Mouse (Mus musculus) hindbrain, embryonic 13.5 days (tissue): ENCODE measurements around the gene Nckap1. TPM values are rescaled to one million over a fixed set of nuclear protein-coding genes. Genes with fewer than 3 reads are reported as not detected.
"Not testable (repeated sequence)": the region's sequence is repeated elsewhere in the genome, so short reads cannot be mapped to it uniquely, and the experiment has no call there.

Experiments
- ATAC-seq: fragments of 200-750 bp; cut with Nextera tagmentation; 2 replicates; pipeline ENCODE4 v1.8.0; 2017; ENCODE audit warnings: moderate TSS enrichment; ENCODE audit not compliant: low FRiP score
- H3K27ac ChIP-seq: fragments of 300-500 bp; sonication (generic); 2 replicates; pipeline ENCODE4 v1.5.1; 2015; ENCODE audit warnings: inconsistent platforms, mild to moderate bottlenecking, moderate library complexity
- H3K27me3 ChIP-seq: fragments of 300-500 bp; sonication (generic); 2 replicates; pipeline ENCODE4 v1.6.1; 2015; ENCODE audit warnings: mild to moderate bottlenecking, inconsistent platforms
- H3K36me3 ChIP-seq: fragments of 300-500 bp; sonication (generic); 2 replicates; pipeline ENCODE4 v1.6.1; 2015; ENCODE audit warnings: mild to moderate bottlenecking, inconsistent platforms
- H3K4me1 ChIP-seq: fragments of 300-500 bp; sonication (generic); replicated peaks from 2 replicates; pipeline ENCODE4 v1.6.1; 2015; ENCODE audit warnings: inconsistent platforms
- H3K4me2 ChIP-seq: fragments of 300-500 bp; sonication (generic); 2 replicates; pipeline ENCODE4 v1.6.1; 2015; ENCODE audit warnings: inconsistent platforms, mild to moderate bottlenecking, moderate library complexity
- H3K4me3 ChIP-seq: fragments of 300-500 bp; sonication (generic); 2 replicates; pipeline ENCODE4 v1.5.1; 2015; ENCODE audit warnings: mild to moderate bottlenecking, inconsistent platforms
- H3K9ac ChIP-seq: fragments of 300-500 bp; sonication (generic); 2 replicates; pipeline ENCODE4 v1.6.1; 2015; ENCODE audit warnings: mild to moderate bottlenecking, inconsistent platforms
- H3K9me3 ChIP-seq: fragments of 300-500 bp; sonication (generic); 2 replicates; pipeline ENCODE4 v1.6.1; 2016; ENCODE audit warnings: inconsistent platforms
- WGBS: fragments of 180-500 bp; shearing (Covaris S2); methylation state at CpG from one replicate; pipeline ENCODE4 v1.1.7; 2015; 5-methylcytosine and 5-hydroxymethylcytosine counted together
- polyA plus RNA-seq: library from polyadenylated mRNA; unstranded; fragments of >200 nt; fragmentation: Nextera tagmentation; extraction: Ambion mirVana; gene quantifications from 2 replicates; pipeline ENCODE4 v1.2.1, GENCODE M21; 2015

Gene Nckap1
- polyA plus RNA-seq, 1 experiment from 2014 or later = 83.8 TPM

DNA sequence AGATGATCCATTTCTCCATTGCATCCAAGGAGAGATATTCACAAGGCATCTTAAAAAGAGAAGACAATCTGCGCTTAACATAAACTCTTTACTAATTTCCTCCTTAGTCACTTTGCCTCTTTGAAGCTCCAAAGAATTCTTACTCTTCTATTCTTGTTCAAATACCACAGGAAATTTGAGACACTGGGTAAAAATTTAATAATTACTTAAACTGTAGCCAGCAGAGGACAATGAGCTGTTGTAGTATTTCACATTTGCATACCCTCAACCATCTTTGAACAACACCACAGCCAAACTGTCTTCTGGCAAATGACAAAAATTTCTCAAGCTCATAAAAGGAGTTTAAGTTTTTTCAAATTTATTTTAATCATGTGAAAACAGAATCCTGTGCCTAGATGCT is 33.3 kb downstream of the Nckap1 start:
- Histone ChIP-seq H3K9ac (no peak overlapping the region), H3K4me1 (no peaks in the 10 kb centered on the region), H3K27me3 (no peaks in the 10 kb centered on the region), H3K4me2 (no peak overlapping the region), H3K36me3 (peaks cover 79% of the 10 kb centered on the region), H3K9me3 (no peaks in the 10 kb centered on the region), H3K4me3 (no peak overlapping the region), H3K27ac (no peak overlapping the region)
- 97% methylated on average over 1 of the region's 1 CpGs for WGBS
- no peak for ATAC-seq

DNA sequence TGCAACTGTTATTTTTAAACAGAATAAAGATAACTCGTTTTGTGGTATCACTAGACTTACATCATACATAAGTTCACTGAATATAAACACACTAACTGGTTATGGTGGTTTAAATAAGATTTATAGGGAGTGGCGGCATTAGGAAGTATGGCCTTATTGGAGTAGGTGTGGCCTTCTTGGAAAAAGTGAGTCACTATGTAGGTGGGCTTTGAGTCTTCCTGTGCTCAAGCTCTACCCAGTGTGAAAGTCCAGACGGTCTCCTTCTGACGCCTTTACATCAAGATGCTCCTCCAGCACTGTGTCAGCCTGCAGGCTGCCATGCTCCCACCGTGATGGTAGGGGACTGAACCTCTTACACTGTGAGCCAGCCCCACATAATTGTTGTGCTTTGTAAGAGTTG is 38.4 kb downstream of the Nckap1 start:
- 91% methylated on average over 5 of the region's 5 CpGs for WGBS
- Histone ChIP-seq H3K4me1 (no peaks in the 10 kb centered on the region), H3K9ac (no peak overlapping the region), H3K27ac (no peak overlapping the region), H3K4me3 (no peak overlapping the region), H3K4me2 (no peak overlapping the region), H3K9me3 (no peaks in the 10 kb centered on the region), H3K36me3 (peaks cover 61% of the 10 kb centered on the region), H3K27me3 (no peaks in the 10 kb centered on the region)
- ATAC-seq = no peak

DNA sequence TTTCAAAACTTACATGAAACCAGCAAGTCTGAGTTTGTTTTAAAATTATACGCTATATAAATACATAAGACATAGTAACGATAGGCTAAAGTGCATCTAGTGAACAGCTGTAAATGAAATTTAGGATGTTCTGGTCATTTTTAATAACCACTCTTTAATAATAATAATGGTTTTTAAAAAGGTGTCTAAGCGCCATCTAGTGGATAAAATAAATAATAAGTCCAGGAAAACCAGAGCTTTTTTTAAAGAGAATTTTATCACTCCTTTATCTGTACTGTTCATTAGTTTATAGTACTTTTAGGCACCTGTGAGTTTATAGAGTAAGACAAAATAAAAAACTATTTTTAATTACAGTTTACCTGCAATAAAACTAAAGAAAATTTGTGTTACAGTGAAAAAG is 44.0 kb downstream of the Nckap1 start:
- Histone ChIP-seq H3K9ac (no peak overlapping the region), H3K27me3 (no peaks in the 10 kb centered on the region), H3K27ac (no peak overlapping the region), H3K36me3 (peaks cover 56% of the 10 kb centered on the region), H3K4me2 (no peak overlapping the region), H3K4me3 (no peak overlapping the region), H3K9me3 (no peaks in the 10 kb centered on the region), H3K4me1 (no peaks in the 10 kb centered on the region)
- ATAC-seq = no peak
- WGBS = 66% methylated on average over 3 of the region's 3 CpGs

DNA sequence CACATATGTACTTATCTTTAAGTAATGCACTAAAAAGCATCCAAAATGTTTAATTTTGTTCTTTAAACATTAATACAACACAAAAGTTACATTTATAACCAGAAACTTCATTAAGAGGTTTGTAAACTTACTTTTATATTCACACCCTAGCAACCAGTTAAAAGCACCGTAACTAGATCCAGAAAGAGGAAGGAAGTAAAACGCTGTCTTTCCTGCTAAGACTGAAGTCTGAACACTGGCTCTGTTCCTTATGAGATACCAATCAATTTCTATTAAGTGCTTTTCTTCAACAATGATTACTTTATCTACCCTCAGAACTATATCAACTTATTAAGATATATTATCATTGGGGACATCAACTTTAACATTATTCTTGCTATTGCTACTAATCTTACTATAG is 44.6 kb downstream of the Nckap1 start:
- no peak for ATAC-seq
- no peaks in the 10 kb centered on the region for H3K27me3 ChIP-seq
- H3K4me3 ChIP-seq = no peak overlapping the region
- H3K4me2 ChIP-seq = no peak overlapping the region
- H3K36me3 ChIP-seq = peaks cover 60% of the 10 kb centered on the region
- H3K9me3 ChIP-seq = no peaks in the 10 kb centered on the region
- no peaks in the 10 kb centered on the region for H3K4me1 ChIP-seq
- no peak overlapping the region for H3K9ac ChIP-seq
- H3K27ac ChIP-seq = no peak overlapping the region
- WGBS = 93% methylated on average over 2 of the region's 2 CpGs

DNA sequence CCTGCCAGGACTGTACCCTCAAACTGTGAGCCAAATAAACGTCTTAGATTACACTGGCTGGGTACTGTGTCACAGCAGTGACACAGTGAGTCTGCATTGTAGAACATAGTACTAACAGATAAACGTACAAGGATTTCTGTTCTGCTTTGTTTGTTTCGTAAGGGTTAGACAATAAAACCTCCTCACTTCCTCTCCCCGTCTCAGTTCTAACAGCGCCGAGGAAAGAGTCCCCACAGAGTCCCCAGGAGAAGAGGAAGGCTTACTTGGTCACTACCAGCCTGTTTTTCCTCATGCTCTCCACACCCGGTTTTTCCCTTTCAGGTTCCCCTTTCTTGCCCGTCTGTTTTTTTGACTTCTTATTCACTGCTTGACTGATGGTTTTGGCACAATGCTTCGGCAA is 56.9 kb downstream of the Nckap1 start:
- H3K36me3 ChIP-seq = peaks cover 72% of the 10 kb centered on the region
- no peak for ATAC-seq

DNA sequence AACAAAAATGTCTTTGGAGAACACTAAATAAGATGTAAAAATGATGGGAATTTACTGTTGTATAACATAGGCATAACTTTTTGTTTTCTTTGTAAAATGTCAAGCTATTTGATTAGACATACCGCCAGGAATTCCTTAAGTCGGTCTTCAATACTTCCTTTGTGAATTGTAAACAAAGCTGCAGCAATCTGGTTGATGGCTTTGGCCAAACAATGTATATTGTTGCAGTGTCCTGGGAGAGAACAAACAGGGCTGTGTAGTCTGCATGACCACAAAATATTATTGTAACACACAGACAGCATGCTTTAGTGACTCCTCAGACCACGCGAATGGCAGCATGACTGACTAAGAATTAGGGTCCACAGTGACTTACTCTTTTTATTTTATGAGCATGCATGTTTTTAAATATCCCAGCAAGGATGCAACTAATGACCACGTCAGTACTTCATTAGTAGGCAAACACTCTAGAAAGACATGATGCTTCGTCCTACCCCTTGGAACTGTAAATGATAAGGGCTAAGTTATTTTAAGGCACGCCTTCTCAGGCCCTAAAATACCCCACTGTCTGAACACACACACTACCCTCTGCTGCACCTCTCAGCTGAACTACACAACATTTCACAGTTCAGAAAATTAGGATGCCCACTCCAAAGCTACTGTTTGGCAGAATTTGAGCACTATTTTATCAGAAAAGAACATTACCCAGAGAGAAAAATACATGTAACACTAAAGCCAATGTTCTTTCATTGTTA is 75.0 kb downstream of the Nckap1 start:
- WGBS = 61% methylated on average over 7 of the region's 7 CpGs
- no peak overlapping the region for H3K27ac ChIP-seq
- no peak overlapping the region for H3K9ac ChIP-seq
- H3K9me3 ChIP-seq = no peaks in the 10 kb centered on the region
- H3K4me2 ChIP-seq = no peak overlapping the region
- no peaks in the 10 kb centered on the region for H3K27me3 ChIP-seq
- H3K4me1 ChIP-seq = no peaks in the 10 kb centered on the region
- peaks cover 61% of the 10 kb centered on the region for H3K36me3 ChIP-seq
- H3K4me3 ChIP-seq = no peak overlapping the region
- no peak for ATAC-seq

More for the DNA sequence above, 56.9 kb downstream of the Nckap1 start:
- Histone ChIP-seq H3K4me2 (no peak overlapping the region), H3K4me3 (no peak overlapping the region), H3K27me3 (no peaks in the 10 kb centered on the region), H3K27ac (no peak overlapping the region), H3K9me3 (no peaks in the 10 kb centered on the region), H3K4me1 (no peaks in the 10 kb centered on the region), H3K9ac (no peak overlapping the region)
- 91% methylated on average over 9 of the region's 9 CpGs for WGBS

DNA sequence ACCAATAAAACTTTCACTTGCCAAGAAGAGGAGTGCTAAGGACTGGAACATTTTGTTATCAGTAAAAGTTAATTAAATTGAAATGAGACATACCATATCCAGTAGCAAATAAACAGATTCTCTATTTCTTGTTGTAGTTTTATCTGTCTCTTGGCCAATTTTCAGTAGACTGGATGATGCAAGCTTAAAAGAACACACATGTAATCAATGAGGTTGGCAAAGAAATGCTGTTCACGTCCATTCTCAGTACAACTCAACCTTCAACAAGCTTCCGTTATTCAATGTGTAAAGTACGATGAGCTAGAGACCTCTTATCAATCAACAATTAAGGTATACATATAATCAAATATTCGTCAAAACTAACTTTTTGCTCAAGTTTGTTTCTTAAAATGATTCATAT is 79.0 kb downstream of the Nckap1 start:
- Histone ChIP-seq H3K4me1 (no peaks in the 10 kb centered on the region), H3K9me3 (no peaks in the 10 kb centered on the region), H3K36me3 (peaks cover 57% of the 10 kb centered on the region), H3K27ac (no peak overlapping the region), H3K27me3 (no peaks in the 10 kb centered on the region), H3K9ac (no peak overlapping the region), H3K4me2 (no peak overlapping the region), H3K4me3 (no peak overlapping the region)
- no peak for ATAC-seq
- WGBS = 96% methylated on average over 4 of the region's 4 CpGs

DNA sequence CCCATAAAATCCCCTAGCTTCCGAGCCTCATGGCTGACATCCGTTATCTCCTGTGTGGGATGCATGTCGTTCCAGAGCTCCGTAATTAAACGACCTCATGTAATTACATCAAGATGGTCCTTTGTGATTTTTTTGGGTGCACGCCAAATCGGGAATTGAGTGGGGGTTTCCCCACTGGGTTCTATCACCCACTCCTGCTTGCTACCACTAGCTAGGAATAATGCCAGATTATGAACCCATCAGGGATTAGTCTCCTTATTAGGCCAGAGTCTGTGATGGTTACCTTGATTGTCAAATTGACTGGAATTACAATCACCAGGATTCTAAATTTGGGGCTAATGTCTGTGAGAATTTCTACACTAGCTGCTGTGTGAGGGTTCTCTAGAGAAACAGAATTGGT is 85.9 kb downstream of the Nckap1 start:
- H3K4me1 ChIP-seq, H3K9me3 ChIP-seq, H3K9ac ChIP-seq, H3K4me3 ChIP-seq, H3K27me3 ChIP-seq, H3K27ac ChIP-seq, H3K4me2 ChIP-seq, ATAC-seq: not testable (repeated sequence)
- peaks cover 13% of the 10 kb centered on the region for H3K36me3 ChIP-seq
- 62% methylated on average over 7 of the region's 7 CpGs for WGBS

DNA sequence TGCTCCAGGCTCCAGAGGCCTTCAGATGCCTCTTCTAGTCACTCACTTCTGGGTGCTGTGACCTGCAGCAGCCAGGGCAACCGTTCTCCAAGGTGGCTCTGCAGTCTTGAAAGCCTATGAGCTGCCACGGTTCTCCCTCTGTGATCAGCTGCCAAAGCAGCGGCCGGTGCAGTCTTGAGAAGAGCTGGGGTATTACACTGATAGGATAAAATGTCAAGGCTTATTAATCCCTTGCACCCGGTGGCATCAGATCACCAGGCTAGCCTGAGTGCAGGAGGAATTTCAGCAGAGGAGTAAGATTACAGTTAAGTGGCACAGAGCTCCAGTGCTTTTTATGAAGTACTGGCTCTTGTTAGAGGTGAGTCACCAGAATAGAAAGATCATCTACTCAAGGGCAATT is 94.3 kb downstream of the Nckap1 start:
- Histone ChIP-seq H3K4me2 (no peak overlapping the region), H3K27me3 (no peaks in the 10 kb centered on the region), H3K9me3 (no peaks in the 10 kb centered on the region), H3K4me3 (no peak overlapping the region), H3K9ac (no peak overlapping the region), H3K27ac (no peak overlapping the region), H3K4me1 (no peaks in the 10 kb centered on the region), H3K36me3 (no peaks in the 10 kb centered on the region)
- WGBS = 75% methylated on average over 5 of the region's 5 CpGs
- ATAC-seq = no peak

DNA sequence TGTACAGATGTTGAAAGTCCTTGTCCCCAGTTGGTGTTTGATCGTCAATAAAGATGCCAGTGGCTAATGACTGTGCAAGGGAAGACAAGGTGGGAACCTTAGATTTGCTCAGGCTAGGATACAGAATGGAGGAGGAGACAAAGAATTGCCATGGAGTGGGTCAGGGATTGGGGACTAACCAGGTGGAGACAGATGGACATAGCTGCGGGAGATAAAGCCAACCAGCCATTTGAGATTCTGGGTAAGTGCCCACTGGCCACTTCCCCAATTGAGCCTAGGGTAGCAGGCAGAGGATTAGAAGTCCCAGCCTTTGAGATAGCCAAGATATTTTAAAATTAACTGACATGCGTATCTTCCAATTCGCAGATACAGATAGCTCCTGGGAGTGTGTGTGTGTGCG is 96.2 kb downstream of the Nckap1 start:
- no peak for ATAC-seq
- no peaks in the 10 kb centered on the region for H3K27me3 ChIP-seq
- no peaks in the 10 kb centered on the region for H3K4me1 ChIP-seq
- no peak overlapping the region for H3K4me3 ChIP-seq
- 96% methylated on average over 5 of the region's 5 CpGs for WGBS
- no peak overlapping the region for H3K9ac ChIP-seq
- H3K9me3 ChIP-seq = no peaks in the 10 kb centered on the region
- no peaks in the 10 kb centered on the region for H3K36me3 ChIP-seq
- H3K27ac ChIP-seq = no peak overlapping the region
- no peak overlapping the region for H3K4me2 ChIP-seq

DNA sequence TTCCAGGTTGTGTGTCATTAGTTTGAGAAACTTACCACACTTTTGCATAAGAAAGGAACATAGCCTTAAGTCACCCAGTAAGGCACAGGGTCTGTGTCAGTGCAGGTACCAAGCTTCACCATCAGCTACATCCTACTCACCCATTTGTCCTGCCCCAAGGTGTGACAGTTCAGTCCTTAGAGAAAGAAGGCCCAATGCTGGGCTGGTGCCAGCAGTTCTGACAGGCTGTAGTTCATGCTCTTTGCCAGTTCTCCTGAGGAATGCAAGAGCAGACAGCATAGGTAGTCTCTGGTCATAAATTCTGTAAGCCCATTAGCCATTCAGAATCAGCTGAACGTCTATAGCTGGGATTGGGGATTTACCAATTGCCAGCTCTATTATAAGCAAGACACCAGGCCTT is 105.3 kb downstream of the Nckap1 start:
- Histone ChIP-seq H3K4me1 (no peaks in the 10 kb centered on the region), H3K4me3 (no peak overlapping the region), H3K36me3 (no peaks in the 10 kb centered on the region), H3K27ac (no peak overlapping the region), H3K9me3 (no peaks in the 10 kb centered on the region), H3K4me2 (no peak overlapping the region), H3K27me3 (no peaks in the 10 kb centered on the region), H3K9ac (no peak overlapping the region)
- ATAC-seq = no peak
- 78% methylated on average over 1 of the region's 1 CpGs for WGBS

DNA sequence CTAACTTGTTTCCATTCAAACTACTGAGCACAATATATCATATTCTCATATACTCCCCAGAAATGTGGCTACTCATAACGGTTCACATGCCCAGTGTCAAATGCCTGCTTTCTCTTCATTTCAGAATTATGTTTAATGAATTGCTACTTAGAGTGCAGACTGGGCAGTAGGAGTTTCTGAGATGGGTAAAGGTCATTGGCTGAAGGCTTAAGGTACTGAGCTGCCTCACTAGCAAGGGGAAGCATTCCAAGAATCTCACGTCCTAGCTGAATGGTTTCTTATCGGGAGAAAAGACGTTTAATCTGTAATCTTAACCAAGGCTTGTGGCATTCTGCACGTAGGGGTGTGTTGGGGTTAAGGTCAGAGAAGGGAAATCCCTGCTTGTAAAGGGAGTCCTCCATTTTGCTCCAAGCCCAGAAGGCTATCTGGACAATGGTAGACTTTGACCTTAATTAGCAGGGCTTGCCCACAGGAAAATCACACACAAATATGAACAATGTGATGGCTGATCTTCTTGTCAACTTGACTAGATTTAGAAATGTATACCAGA is 106.9 kb downstream of the Nckap1 start:
- no peak overlapping the region for H3K27ac ChIP-seq
- WGBS = 86% methylated on average over 5 of the region's 5 CpGs
- no peak for ATAC-seq
- H3K4me3 ChIP-seq = no peak overlapping the region
- H3K4me2 ChIP-seq = no peak overlapping the region
- no peak overlapping the region for H3K9ac ChIP-seq
- no peaks in the 10 kb centered on the region for H3K36me3 ChIP-seq
- no peaks in the 10 kb centered on the region for H3K4me1 ChIP-seq
- no peaks in the 10 kb centered on the region for H3K9me3 ChIP-seq
- no peaks in the 10 kb centered on the region for H3K27me3 ChIP-seq
